Mouse (Mus musculus) olfactory bulb, adult 2 months (tissue): ENCODE measurements around the gene Rsu1.

Experiments used
- CTCF ChIP-seq: fragments of 200-500 bp; IDR thresholded peaks from 2 replicates; pipeline ENCODE4 v1.5.1; 2012; ENCODE audit warnings: low read depth, mild to moderate bottlenecking, low read length, moderate library complexity; ENCODE audit not compliant: insufficient read depth
- POLR2A ChIP-seq: fragments of 200-500 bp; IDR thresholded peaks from 2 replicates; pipeline ENCODE4 v1.6.1; 2012; ENCODE audit warnings: mild to moderate bottlenecking, low read depth, low read length, moderate library complexity; ENCODE audit not compliant: insufficient read depth

DNA sequence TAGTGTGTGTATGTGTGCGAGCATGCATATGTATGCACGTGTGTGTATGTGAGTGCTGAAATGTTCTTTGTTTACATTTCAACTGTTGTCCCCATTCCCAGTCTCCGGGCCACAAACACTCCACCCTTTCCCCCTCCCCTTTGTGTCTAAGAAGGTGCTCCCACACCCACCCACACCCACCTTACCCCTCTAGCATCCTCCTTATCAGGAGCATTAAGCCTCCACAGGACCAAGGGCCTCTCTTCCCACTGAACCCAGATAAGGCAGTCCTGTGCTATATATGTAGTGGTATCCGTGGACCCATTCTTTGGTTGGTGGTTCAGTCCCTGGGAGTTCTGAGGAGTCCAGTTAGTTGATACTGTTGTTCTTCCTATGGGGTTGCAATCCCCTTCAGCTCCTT is 226.7 kb downstream of the Rsu1 start:
- TF ChIP-seq CTCF, result no peak
- no peak for TF ChIP-seq POLR2A
